Mouse (Mus musculus) CD4-positive helper T cell, adult 2 months (primary cell): ENCODE results near the gene Camta2.
A peak's percentile ranks its signal among the peaks of the same experiment; 100 is the strongest.

Experiments used
- DNase-seq: peaks from one replicate; pipeline ENCODE4 v3.0.0-alpha.2; 2012; ENCODE audit warnings: low read depth, missing footprints, low spot score

The Camta2 gene

GRCm38 (mm10) chr11:70693504-70693903, 5.6 kb upstream of the Camta2 start:
- DNase-seq = no peak

- no peak for DNase-seq
Observed at GRCm38 (mm10) chr11:70689578-70689977, 1.7 kb upstream of the Camta2 start.

- DNase-seq = no peak
Observed at GRCm38 (mm10) chr11:70688372-70688771, 467 bp upstream of the Camta2 start.

- peak; percentile 30 for DNase-seq
Observed at GRCm38 (mm10) chr11:70686901-70687566, 871 bp downstream of the Camta2 start.

GRCm38 (mm10) chr11:70683640-70684039, 4.3 kb downstream of the Camta2 start:
- no peak for DNase-seq

- peak; percentile 70 for DNase-seq
Observed at GRCm38 (mm10) chr11:70681897-70682581, 5.9 kb downstream of the Camta2 start.

GRCm38 (mm10) chr11:70681170-70681569, 6.7 kb downstream of the Camta2 start:
- no peak for DNase-seq

GRCm38 (mm10) chr11:70679894-70680293, 8.0 kb downstream of the Camta2 start:
- DNase-seq = no peak

- no peak for DNase-seq
Observed at GRCm38 (mm10) chr11:70679361-70679760, 8.5 kb downstream of the Camta2 start.

- DNase-seq = no peak
Observed at GRCm38 (mm10) chr11:70678576-70678975, 9.3 kb downstream of the Camta2 start.

- no peak for DNase-seq
Observed at GRCm38 (mm10) chr11:70678092-70678491, 9.8 kb downstream of the Camta2 start.

GRCm38 (mm10) chr11:70674501-70674900, 13.4 kb downstream of the Camta2 start:
- DNase-seq = no peak

- no peak for DNase-seq
Observed at GRCm38 (mm10) chr11:70674014-70674413, 13.9 kb downstream of the Camta2 start.

- DNase-seq = no peak
Observed at GRCm38 (mm10) chr11:70671333-70672047, 16.4 kb downstream of the Camta2 start.

GRCm38 (mm10) chr11:70670483-70670882, 17.4 kb downstream of the Camta2 start:
- no peak for DNase-seq

- DNase-seq = peak; percentile 90
Observed at GRCm38 (mm10) chr11:70669582-70670345, 18.1 kb downstream of the Camta2 start.

- peak; percentile 99 for DNase-seq
Observed at GRCm38 (mm10) chr11:70668771-70669505, 19.0 kb downstream of the Camta2 start, which contains the start of gene Spag7. Gene Spag7 (minus strand): TSS chr11:70669416.

GRCm38 (mm10) chr11:70668335-70668770, 19.6 kb downstream of the Camta2 start:
- no peak for DNase-seq

GRCm38 (mm10) chr11:70667271-70668150, 20.4 kb downstream of the Camta2 start:
- no peak for DNase-seq

- DNase-seq = no peak
Observed at GRCm38 (mm10) chr11:70666687-70667086, 21.2 kb downstream of the Camta2 start.
